Mouse (Mus musculus): ENCODE results near the gene Vmn1r168. TPM values are rescaled to one million over a fixed set of nuclear protein-coding genes. Genes with fewer than 3 reads are reported as not detected.
"Not testable (repeated sequence)": the region's sequence is repeated elsewhere in the genome, so short reads cannot be mapped to it uniquely, and the experiment has no call there.

Gene Vmn1r168
- total RNA-seq (2022) = not detected

GRCm38 (mm10) chr7:23539432-23539831 lies at the start of gene Vmn1r168:
Vmn1r168 (plus strand) TSS chr7:23539732.
- DNase-seq (ENCODE audit: low spot score in 2 of 2) = not testable (repeated sequence)

DNA sequence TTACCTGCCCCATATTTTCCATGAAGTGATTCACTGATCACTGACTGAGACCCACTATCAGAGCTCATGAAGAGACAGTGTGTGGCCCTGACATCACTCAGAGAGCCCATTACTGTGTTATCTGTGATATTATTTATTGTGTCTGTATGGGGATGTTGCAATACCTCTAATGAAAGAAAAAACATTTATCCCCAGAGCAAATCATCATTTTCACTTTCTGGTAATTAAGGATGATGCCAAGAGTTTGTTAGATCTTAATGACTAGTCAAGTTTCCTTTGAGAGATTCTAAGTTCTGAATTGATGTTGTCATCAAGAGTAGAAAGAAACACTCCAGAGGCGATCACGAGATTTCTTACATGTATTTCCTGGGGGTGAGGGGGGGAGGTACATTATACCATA lies 32.4 kb upstream of the Vmn1r168 start, which contains the start of gene Vmn1r167:
Vmn1r167 (minus strand) TSS at position 101 of the 400 bp plus-strand sequence.
- DNase-seq (ENCODE audit: low spot score in 2 of 2) = not testable (repeated sequence)

GRCm38 (mm10) chr7:23575226-23575625 lies 35.7 kb downstream of the Vmn1r168 start, which contains the start of gene Vmn1r169:
Vmn1r169 (plus strand) TSS chr7:23575526.
- not testable (repeated sequence) for DNase-seq (ENCODE audit: low spot score in 2 of 2)

Other genes with a start within 250 kb of the Vmn1r168 start
- gene Nlrp4e, start 238.5 kb upstream of the Vmn1r168 start, total RNA-seq (2022) = not detected
- under 1 TPM; 0.09 to 0.23 (median 0.11) TPM for gene Nlrp5, start 153.8 kb upstream of the Vmn1r168 start, total RNA-seq (2022)
- gene Vmn1r167, start 32.5 kb upstream of the Vmn1r168 start, total RNA-seq (2022) = not detected
- gene Vmn1r169, start 35.8 kb downstream of the Vmn1r168 start, total RNA-seq (2022) = not detected
- gene Vmn1r170, start 66.4 kb downstream of the Vmn1r168 start, total RNA-seq (2022) = not detected
- gene Vmn1r171, start 91.0 kb downstream of the Vmn1r168 start, total RNA-seq (2022) = not detected
- not detected for gene Vmn1r172, start 118.6 kb downstream of the Vmn1r168 start, total RNA-seq (2022)
- gene Vmn1r173, start 161.0 kb downstream of the Vmn1r168 start, total RNA-seq (2022) = not detected
- gene Vmn1r174, start 212.5 kb downstream of the Vmn1r168 start, total RNA-seq (2022) = not detected

All from left cerebral cortex, adult 8-10 months (tissue).